Mouse (Mus musculus) myocyte (in vitro differentiated cells): Measurements from ENCODE around the gene Gm15517.

ENCODE experiments used
- MYOG ChIP-seq, 3 experiments: IDR thresholded peaks; one replicate each; pipeline ENCODE4 v1.6.1; 2011; ENCODE audit warnings: control low read depth in 2 of 3, low read depth in 2 of 3, mild to moderate bottlenecking in 2 of 3; ENCODE audit not compliant: insufficient read length in 2 of 3, control insufficient read depth in 1 of 3, insufficient read depth in 1 of 3
- POLR2A ChIP-seq: IDR thresholded peaks from one replicate; pipeline ENCODE4 v1.6.1; 2011; ENCODE audit warnings: low read depth, mild to moderate bottlenecking, control low read depth, moderate library complexity; ENCODE audit not compliant: insufficient read length
- POLR2AphosphoS2 ChIP-seq: IDR thresholded peaks from one replicate; pipeline ENCODE4 v1.6.1; 2011; ENCODE audit warnings: low read depth, control low read depth; ENCODE audit not compliant: insufficient read length

- TF ChIP-seq POLR2A (no peak), POLR2AphosphoS2 (no peak), MYOG (IDR thresholded peaks at IDR 0.05; ENCODE audit: control insufficient read depth in 1 of 3, insufficient read depth in 1 of 3, insufficient read length in 2 of 3, low read depth in 2 of 3) (no peak)
Measured at GRCm38 (mm10) chr7:44244080-44244479, 17.2 kb upstream of the Gm15517 start.
